Mouse (Mus musculus) embryo, embryonic 9.5 days (tissue): ENCODE measurements at regions not wholly inside any gene's neighbourhood (a gene's known extent, or its start where the extent isn't known, plus 50 kb on each side); places are given as distances from the start of the nearest gene placed in this dataset.
A peak's percentile ranks its signal among the peaks of the same experiment; 100 is the strongest.

ENCODE experiments used
- DNase-seq: peaks from one replicate; pipeline ENCODE4 v3.0.0-alpha.2; 2017; ENCODE audit errors: extremely low spot score

- DNase-seq = no peak
Measured at GRCm38 (mm10) chr5:111543721-111544495, 126.7 kb downstream of the Mn1 start.

DNA sequence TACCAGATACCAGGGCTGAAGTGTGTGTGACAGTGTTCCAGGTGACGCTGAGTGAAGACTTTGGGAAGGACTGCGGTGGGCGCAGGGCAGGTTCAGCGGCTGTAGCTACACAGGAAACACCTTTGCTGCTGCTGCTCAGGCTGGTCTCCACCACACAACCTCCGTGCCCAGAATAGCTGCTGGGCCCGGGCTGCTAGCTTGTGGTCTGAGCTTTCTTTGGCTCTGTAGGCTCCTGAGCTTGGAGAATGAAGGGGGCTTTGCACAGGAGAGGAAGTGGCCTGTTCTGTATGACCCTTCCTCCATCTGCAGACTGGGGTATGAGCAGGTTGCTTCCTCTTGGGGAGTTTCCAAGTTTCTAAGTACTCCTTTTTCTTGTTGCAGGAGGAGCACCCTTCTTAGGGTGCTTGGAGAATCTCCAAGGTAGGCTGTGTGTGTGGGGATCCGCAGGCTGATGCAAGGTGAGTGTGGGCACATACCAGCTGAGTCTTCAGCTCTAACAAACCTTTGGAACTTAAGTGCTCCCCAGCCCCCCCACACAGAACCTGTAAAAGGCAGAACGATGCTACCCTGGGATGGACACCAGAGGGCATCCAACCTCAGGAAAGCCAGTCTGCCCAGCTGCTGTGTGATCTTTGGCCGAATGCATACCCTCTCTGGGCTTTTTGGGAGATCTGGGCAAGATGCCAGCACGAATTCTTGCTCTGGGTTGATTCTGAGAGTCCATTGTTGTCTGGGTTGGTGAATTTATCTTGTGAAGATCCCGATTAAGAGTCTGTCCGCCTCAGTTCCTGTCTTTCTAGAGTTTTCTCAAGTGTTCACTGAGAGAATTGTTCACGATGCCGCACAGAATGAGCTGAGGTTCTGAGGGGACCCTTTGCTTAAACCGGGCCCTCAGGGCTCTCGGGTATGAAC, 136.6 kb downstream of the Mn1 start:
- DNase-seq = no peak

GRCm38 (mm10) chr5:111554551-111555311, 137.6 kb downstream of the Mn1 start:
- peak; percentile 75 for DNase-seq

DNA sequence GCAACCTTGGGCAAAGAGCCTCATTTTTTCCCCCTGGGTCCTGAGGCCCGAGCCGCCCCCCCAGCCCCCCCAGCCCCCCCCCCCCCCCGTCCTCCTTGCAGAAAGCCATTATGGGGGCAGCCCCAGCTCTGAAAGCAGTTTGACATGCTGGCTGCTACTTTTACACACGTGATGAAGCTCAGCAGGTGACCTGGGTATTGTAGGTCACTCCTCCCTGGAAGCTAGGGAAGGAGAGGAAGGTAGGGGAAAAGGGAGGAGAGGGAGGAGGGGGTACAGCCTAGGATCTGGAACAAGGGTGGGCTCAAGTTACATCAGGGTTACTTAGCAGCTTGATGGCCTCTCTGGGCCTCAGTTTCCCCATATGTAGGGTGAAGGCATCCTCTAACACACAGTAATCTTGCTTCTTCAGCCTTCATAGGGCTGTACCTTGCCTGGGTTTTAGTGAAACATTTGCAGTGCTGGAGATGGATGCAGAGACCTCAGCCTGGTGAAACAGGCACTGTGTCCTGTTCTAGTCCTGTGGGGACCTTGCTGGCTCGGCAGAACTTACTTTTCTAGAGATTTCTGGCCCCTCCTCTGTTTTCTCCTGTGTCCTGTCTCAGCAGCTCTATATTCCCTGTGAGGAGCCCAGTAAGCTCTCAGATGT, 138.3 kb downstream of the Mn1 start:
- no peak for DNase-seq

- no peak for DNase-seq
Measured at GRCm38 (mm10) chr5:111555981-111556380, 138.8 kb downstream of the Mn1 start.

DNA sequence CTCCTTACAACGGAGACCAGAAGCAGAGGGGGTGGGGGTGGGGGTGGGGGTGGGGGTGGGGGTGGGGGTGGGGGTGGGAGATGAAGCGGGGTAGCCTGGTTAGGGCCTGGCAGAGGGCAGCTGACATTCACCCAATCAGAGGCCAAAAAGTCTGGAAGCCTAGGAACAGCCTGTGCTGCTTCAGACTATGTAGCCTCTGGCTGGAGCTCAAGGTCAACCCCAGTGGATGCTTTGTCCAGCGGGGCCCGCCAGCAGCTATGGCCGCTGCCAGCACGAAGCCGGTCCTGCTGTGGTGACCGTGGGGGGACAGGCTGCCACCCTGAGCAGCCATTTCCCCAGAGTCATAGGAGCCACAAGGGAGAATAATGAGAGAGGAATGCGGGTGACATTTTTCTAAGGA, 143.3 kb downstream of the Mn1 start:
- DNase-seq = no peak

DNA sequence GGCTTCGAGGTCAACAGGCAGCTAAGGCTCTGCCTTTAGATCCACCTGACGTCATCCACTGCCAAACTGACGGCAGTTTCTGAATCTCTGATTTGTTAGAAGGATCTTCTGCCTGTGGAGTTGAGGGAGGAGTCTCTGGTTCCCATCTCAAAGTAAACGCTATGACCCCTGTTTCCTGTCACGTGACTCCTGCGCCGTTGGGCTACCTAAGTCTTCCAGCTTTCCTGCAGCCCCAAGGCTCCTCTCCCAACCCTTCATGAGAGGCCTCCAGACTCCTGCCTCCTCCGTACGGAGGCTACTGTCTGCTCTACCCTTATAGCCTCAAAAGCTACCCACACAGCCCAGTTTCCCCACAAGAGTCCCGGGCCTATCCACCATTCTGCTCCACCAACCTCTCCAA, 144.1 kb downstream of the Mn1 start:
- no peak for DNase-seq

DNA sequence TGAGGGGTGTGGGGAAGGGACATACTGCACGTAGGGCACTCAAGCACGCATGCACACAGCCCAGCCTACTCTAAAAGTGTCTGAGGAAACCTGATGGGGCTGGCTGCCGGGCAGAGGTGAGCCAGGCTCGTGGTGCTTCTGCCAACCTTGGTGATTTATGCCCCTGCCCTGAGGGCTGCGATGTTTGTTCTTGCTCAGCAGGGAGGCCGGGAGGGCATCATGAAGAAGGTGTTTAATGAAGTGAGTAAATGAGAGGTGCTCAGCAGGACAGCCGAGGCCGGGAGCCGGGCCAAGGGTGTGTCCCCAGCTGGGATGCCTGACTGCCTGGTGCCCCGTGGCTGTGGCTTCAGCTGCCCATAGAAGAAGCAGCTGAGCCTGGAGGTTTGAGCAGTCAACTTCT, 153.7 kb downstream of the Mn1 start:
- no peak for DNase-seq

GRCm38 (mm10) chr5:111573265-111573873, 156.2 kb downstream of the Mn1 start:
- DNase-seq = no peak

- DNase-seq = no peak
Measured at GRCm38 (mm10) chr5:111574219-111574840, 157.2 kb downstream of the Mn1 start.

DNA sequence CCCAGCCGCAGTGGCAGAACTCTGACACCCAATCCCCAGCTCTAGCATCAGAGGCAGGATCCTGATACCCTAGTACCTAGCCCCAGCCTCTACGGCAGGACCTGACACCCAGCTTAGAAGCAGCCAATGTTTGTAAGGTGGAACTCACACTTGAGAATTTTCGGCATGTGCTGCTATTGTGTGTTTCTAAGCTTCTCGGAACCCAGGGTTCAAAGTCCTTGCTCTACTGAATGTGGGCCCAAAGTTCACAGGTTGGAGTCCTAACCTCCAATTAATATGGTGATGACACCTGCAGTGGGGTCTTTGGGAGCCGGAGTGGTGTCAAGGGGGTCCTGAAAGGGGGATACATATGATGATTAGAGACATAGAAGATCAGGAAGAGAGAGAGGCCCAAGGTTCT, 158.2 kb downstream of the Mn1 start:
- no peak for DNase-seq

DNA sequence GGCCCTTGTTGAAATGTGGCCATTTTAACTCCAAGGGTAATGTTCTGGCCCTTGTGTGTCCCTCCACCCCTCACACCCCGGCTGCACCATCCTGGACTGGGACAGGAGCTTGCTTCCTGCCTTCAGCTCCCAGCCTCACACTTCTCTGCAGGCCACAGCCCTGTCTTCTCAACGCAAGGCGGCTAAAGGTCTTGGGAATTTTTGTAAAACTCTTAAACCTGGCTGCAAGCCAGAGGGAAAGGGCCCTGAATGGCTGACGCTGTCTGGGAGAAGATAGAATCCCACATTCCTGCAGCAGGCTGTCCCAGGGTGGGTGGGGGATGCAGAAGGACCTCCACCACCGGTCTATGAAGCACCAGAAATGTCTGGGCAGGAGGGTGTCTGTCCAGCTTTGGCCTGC, 156.3 kb upstream of the Gm26897 start:
- DNase-seq = no peak

DNA sequence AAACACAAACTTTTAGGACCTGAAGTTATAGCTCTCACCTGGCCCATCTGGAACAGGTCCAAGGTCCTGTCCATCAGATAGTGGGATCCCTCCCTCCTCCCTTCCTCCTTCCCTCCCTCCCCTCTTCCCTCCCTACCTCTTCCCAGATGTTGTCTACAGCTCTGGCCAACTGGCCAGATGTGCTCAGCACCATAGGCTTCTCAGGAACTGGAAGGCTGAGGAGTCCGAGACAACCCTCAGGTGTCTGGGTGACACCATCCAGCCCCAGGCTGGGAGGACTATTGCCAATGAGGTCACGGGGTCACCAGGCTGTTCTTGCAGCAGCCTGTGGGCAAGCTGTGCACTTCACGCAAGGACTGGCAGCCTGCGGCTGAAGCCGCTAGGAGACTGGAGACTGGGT, 155.6 kb upstream of the Gm26897 start:
- no peak for DNase-seq

- DNase-seq = no peak
Measured at GRCm38 (mm10) chr5:111578977-111579727, 154.6 kb upstream of the Gm26897 start.

DNA sequence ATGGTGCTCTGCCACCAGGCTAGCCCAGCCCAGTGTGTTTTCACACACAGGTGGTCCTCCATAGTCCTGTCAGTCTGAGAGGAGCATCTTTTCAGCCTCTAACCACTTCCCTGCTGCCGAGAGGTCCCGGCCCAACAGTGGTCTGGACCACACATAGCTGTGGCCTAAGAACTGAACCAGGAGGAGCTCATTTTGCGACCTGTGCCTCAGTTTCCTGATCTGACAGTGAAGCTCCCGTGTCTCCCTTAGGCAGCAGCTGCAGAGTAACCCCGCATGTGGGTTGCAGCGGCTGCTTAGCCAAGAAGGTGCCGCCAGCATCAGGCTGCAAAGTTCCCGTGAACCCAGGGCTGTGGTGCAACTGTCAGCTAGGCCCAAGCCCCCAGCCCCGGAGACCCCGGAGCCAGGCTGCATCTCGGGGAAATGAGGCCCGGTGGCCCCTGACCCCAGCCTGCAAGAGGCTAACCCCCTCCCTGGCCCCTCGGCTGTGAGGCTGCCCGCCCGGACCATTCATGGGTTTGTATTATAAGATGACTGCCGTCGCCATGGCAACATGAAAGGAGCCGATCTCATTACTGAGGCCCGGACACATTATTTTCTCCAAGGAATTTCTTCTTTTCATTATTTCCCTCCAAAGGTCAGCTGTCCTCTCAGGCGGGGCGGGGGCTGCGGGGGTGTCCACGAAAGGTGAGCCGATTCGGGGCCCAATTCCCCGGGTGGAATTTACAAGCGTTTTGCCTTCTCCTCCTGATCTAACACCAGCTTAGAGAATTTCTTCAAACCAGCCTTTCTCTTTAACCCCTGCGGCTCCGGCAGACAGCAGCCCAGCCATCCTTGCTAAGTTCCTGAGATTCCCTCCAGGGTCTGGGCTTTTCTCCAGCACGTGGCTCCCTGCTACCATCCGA, 152.6 kb upstream of the Gm26897 start:
- DNase-seq = peak; percentile 93

DNA sequence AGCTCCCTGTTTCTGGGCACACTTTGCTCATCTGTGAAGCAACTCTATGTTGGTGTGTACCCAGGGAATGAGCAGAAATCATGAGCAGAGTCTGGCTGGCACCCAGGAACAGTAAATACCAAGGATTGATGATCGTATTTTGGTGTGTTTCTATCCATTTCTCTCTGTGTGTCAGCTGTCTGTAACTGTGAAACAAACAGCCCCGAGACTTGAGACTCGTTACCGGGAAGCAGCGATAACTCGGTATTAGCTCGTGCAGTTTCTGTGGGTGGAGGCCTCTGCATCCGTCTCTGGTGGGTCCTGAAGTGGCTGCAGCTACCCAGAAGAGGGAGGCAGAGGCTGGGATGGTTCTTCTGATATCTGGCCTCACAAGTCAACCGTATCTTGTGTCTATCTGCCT, 151.7 kb upstream of the Gm26897 start:
- DNase-seq = no peak

DNA sequence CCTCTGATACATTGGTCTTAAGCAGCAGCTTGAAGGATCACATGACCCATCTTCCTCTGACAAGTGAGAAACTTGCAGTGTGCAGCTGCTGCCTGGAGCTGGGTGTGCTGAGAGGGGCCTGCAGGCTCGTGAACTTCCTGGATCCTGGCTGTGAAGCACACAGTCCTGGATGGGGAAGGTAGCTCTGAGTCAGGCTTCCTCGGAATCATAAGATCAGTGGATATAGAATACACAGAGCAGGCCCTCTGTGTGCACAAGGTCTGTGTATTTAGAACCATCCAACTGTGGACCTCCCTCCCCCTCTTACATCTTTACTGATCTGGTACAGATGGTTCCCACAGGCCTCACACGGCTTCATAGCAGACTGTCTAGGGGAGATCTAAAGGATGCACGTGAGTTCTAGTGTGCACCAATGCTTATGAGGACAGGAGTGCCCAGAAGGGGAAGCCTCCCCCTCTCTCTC, 143.1 kb upstream of the Gm26897 start:
- DNase-seq = no peak

GRCm38 (mm10) chr5:111592807-111593206, 140.9 kb upstream of the Gm26897 start:
- DNase-seq = no peak

GRCm38 (mm10) chr5:111594111-111594510, 139.6 kb upstream of the Gm26897 start:
- no peak for DNase-seq
